Mouse (Mus musculus) MEL (cell line): ENCODE results near the gene Coasy. TPM values are rescaled to one million over a fixed set of nuclear protein-coding genes. Genes with fewer than 3 reads are reported as not detected.

Experiments
- DNase-seq: peaks from one replicate; pipeline ENCODE4 v3.0.0; 2011; ENCODE audit warnings: low read depth, low spot score
- H3K27ac ChIP-seq: 2 replicates; pipeline ENCODE4 v1.5.1; 2012; ENCODE audit warnings: low read depth, mild to moderate bottlenecking, control low read depth, low read length, moderate library complexity; ENCODE audit not compliant: control insufficient read depth
- H3K27me3 ChIP-seq, 2 experiments: fragments of 150-350 bp in 1 of 2; sonication (generic) in 1 of 2; 2 replicates each; pipeline ENCODE4 v1.6.1; 2012; ENCODE audit warnings: low read length in 2 of 2, mild to moderate bottlenecking in 2 of 2, improper control_type of control experiment in 1 of 2, moderate library complexity in 1 of 2; ENCODE audit not compliant: insufficient read depth in 2 of 2, control insufficient read depth in 1 of 2
- H3K36me3 ChIP-seq, 2 experiments: 2 replicates each; pipeline ENCODE4 v1.6.1; 2012 to 2014; ENCODE audit warnings: low read length in 2 of 2, improper control_type of control experiment in 1 of 2, inconsistent platforms in 1 of 2, mild to moderate bottlenecking in 1 of 2; ENCODE audit not compliant: insufficient read depth in 2 of 2, control insufficient read depth in 1 of 2
- H3K4me1 ChIP-seq, 2 experiments: fragments of 150-350 bp in 1 of 2; sonication (generic) in 1 of 2; 2 replicates each; pipeline ENCODE4 v1.6.1; 2012; ENCODE audit warnings: low read length in 2 of 2, improper control_type of control experiment in 1 of 2, mild to moderate bottlenecking in 1 of 2; ENCODE audit not compliant: insufficient read depth in 2 of 2, control insufficient read depth in 1 of 2
- H3K4me3 ChIP-seq, 2 experiments: fragments of 150-350 bp in 1 of 2; sonication (generic) in 1 of 2; 2 replicates each; pipeline ENCODE4 v1.5.1; 2012; ENCODE audit warnings: low read depth in 2 of 2, low read length in 2 of 2, mild to moderate bottlenecking in 2 of 2, moderate library complexity in 2 of 2, control low read depth in 1 of 2, improper control_type of control experiment in 1 of 2; ENCODE audit not compliant: control insufficient read depth in 1 of 2, insufficient read depth in 1 of 2
- H3K79me2 ChIP-seq: 2 replicates; pipeline ENCODE4 v1.6.1; 2012; ENCODE audit warnings: mild to moderate bottlenecking, low read length, moderate library complexity; ENCODE audit not compliant: control insufficient read depth, poor library complexity, insufficient read depth
- H3K9ac ChIP-seq: 2 replicates; pipeline ENCODE4 v1.6.1; 2012; ENCODE audit warnings: low read depth, mild to moderate bottlenecking, control low read depth, low read length, moderate library complexity; ENCODE audit not compliant: control insufficient read depth, poor library complexity, severe bottlenecking
- H3K9me3 ChIP-seq: fragments of 150-350 bp; sonication (generic); replicated peaks from 2 replicates; pipeline ENCODE4 v1.6.1; 2012; ENCODE audit warnings: mild to moderate bottlenecking, low read length, improper control_type of control experiment, moderate library complexity; ENCODE audit not compliant: insufficient read depth
- E2F4 ChIP-seq: IDR thresholded peaks from 2 replicates; pipeline ENCODE4 v1.6.1; 2011; ENCODE audit warnings: low read depth, low read length, improper control_type of control experiment, borderline replicate concordance
- ELF1 ChIP-seq: IDR thresholded peaks from 2 replicates; pipeline ENCODE4 v1.6.1; 2014; ENCODE audit warnings: low read depth, mild to moderate bottlenecking, inconsistent platforms, low read length, improper control_type of control experiment, moderate library complexity
- EP300 ChIP-seq, 2 experiments: IDR thresholded peaks; 2 replicates each; pipeline ENCODE4 v1.6.1; 2011; ENCODE audit warnings: improper control_type of control experiment in 2 of 2, low read length in 2 of 2, low read depth in 1 of 2, mild to moderate bottlenecking in 1 of 2
- ETS1 ChIP-seq: IDR thresholded peaks from 2 replicates; pipeline ENCODE4 v1.6.1; 2012; ENCODE audit warnings: low read depth, mild to moderate bottlenecking, inconsistent platforms, low read length, improper control_type of control experiment, moderate library complexity
- GABPA ChIP-seq: IDR thresholded peaks from 2 replicates; pipeline ENCODE4 v1.6.1; 2012; ENCODE audit warnings: low read depth, mild to moderate bottlenecking, inconsistent platforms, low read length, improper control_type of control experiment, moderate library complexity
- GATA1 ChIP-seq: IDR thresholded peaks from 2 replicates; pipeline ENCODE4 v1.6.1; 2011; ENCODE audit warnings: low read depth, low read length, improper control_type of control experiment
- JUND ChIP-seq: IDR thresholded peaks from 2 replicates; pipeline ENCODE4 v1.6.1; 2011; ENCODE audit warnings: low read depth, mild to moderate bottlenecking, improper control_type of control experiment, low read length
- MAX ChIP-seq: IDR thresholded peaks from 2 replicates; pipeline ENCODE4 v1.6.1; 2011; ENCODE audit warnings: low read length, improper control_type of control experiment
- MYC ChIP-seq: IDR thresholded peaks from 2 replicates; pipeline ENCODE4 v1.6.1; 2011; ENCODE audit warnings: low read depth, mild to moderate bottlenecking, low read length, improper control_type of control experiment, moderate library complexity
- NRF1 ChIP-seq: IDR thresholded peaks from 2 replicates; pipeline ENCODE4 v1.6.1; 2014; ENCODE audit warnings: low read depth, mild to moderate bottlenecking, inconsistent platforms, low read length, improper control_type of control experiment, moderate library complexity; ENCODE audit not compliant: poor library complexity, insufficient read depth, severe bottlenecking
- POLR2A ChIP-seq, 2 experiments: IDR thresholded peaks; 2 replicates each; pipeline ENCODE4 v1.6.1; 2011 to 2012; ENCODE audit warnings: low read length in 2 of 2, mild to moderate bottlenecking in 2 of 2, control low read depth in 1 of 2, improper control_type of control experiment in 1 of 2, low read depth in 1 of 2, moderate library complexity in 1 of 2; ENCODE audit not compliant: control insufficient read depth in 1 of 2, insufficient read depth in 1 of 2, poor library complexity in 1 of 2
- POLR2AphosphoS2 ChIP-seq: IDR thresholded peaks from 2 replicates; pipeline ENCODE4 v1.6.1; 2011; ENCODE audit warnings: low read length, improper control_type of control experiment
- RAD21 ChIP-seq: IDR thresholded peaks from 2 replicates; pipeline ENCODE4 v1.6.1; 2011; ENCODE audit warnings: mild to moderate bottlenecking, low read depth, low read length, improper control_type of control experiment
- RCOR1 ChIP-seq: IDR thresholded peaks from 2 replicates; pipeline ENCODE4 v1.6.1; 2012; ENCODE audit warnings: low read depth, mild to moderate bottlenecking, inconsistent platforms, low read length, improper control_type of control experiment
- SMC3 ChIP-seq: IDR thresholded peaks from 2 replicates; pipeline ENCODE4 v1.6.1; 2011; ENCODE audit warnings: low read depth, low read length, improper control_type of control experiment
- TAL1 ChIP-seq: IDR thresholded peaks from 2 replicates; pipeline ENCODE4 v1.6.1; 2012; ENCODE audit warnings: mild to moderate bottlenecking, inconsistent platforms, low read length, moderate library complexity, mixed read lengths
- TBP ChIP-seq: IDR thresholded peaks from 2 replicates; pipeline ENCODE4 v1.8.0; 2011; ENCODE audit warnings: low read depth, low read length, improper control_type of control experiment
- TCF12 ChIP-seq: IDR thresholded peaks from 2 replicates; pipeline ENCODE4 v1.6.1; 2014; ENCODE audit warnings: low read depth, mild to moderate bottlenecking, inconsistent platforms, low read length, improper control_type of control experiment, moderate library complexity
- UBTF ChIP-seq: IDR thresholded peaks from 2 replicates; pipeline ENCODE4 v1.6.1; 2012; ENCODE audit warnings: low read depth, mild to moderate bottlenecking, inconsistent platforms, low read length, improper control_type of control experiment, moderate library complexity, borderline replicate concordance; ENCODE audit not compliant: insufficient read depth
- USF1 ChIP-seq: IDR thresholded peaks from 2 replicates; pipeline ENCODE4 v1.6.1; 2014; ENCODE audit warnings: low read depth, mild to moderate bottlenecking, inconsistent platforms, low read length, improper control_type of control experiment, moderate library complexity
- USF2 ChIP-seq, 2 experiments: IDR thresholded peaks; 2 replicates each; pipeline ENCODE4 v1.6.1; 2011 to 2012; ENCODE audit warnings: improper control_type of control experiment in 2 of 2, low read length in 2 of 2, borderline replicate concordance in 1 of 2, inconsistent platforms in 1 of 2, low read depth in 1 of 2, mild to moderate bottlenecking in 1 of 2; ENCODE audit not compliant: insufficient read depth in 1 of 2
- ZNF384 ChIP-seq: IDR thresholded peaks from 2 replicates; pipeline ENCODE4 v1.6.1; 2012; ENCODE audit warnings: low read depth, mild to moderate bottlenecking, inconsistent platforms, low read length, improper control_type of control experiment
- polyA plus RNA-seq, 2 experiments: library from polyadenylated mRNA; stranded (reverse) in 1 of 2; unstranded in 1 of 2; fragments of >175 nt in 1 of 2; fragments of >200 nt in 1 of 2; gene quantifications; 2 replicates each; pipeline versions ENCODE4 v1.2.1 to v1.2.4; 2012; ENCODE audit warnings: low replicate concordance in 2 of 2, low read depth in 1 of 2; ENCODE audit not compliant: insufficient read length in 2 of 2, insufficient read depth in 1 of 2, missing spikeins in 1 of 2
- total RNA-seq: library from RNA; depleted of rRNA; stranded (reverse); fragments of 300-350 nt; gene quantifications from 2 replicates; pipeline ENCODE4 v1.2.3, GENCODE M21; 2012

Coasy gene
- total and polyA plus RNA-seq, 3 experiments = 34.8 to 44.2 TPM; not detected in 1

DNA sequence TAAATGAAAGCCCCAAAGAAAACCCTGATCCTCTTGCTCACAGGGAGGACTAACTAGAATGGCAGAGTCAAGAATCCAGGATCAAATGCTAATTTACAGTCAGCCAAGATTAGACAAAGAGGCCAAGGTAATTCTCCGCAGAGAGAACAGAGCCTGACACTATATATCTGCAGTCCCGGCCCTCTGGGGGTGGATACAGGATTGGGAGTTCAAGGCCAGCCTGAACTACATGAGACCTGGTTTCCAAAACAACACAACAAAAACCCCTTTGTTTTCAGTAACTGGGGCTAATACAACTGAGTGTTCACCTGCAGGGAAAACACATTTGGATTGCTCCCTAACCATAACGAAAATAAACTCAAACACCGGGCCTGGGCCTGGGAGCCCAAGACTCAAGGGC lies 17.9 kb upstream of the Coasy start:
- no peak for DNase-seq
- Histone ChIP-seq H3K4me3 (no peak overlapping the region), H3K27me3 (no peaks in the 10 kb centered on the region), H3K36me3 (peaks cover 0 to 22% of the 10 kb centered on the region in 2 experiments; a peak in 2 of 4 replicates), H3K9me3 (no peaks in the 10 kb centered on the region), H3K4me1 (peaks cover 14 to 28% of the 10 kb centered on the region in 2 experiments), H3K79me2 (no peaks in the 10 kb centered on the region)
- TF ChIP-seq USF1 (no peak), TAL1 (no peak), POLR2AphosphoS2 (no peak), ZNF384 (no peak), RAD21 (no peak), SMC3 (no peak), GABPA (no peak), EP300 (IDR thresholded peaks at IDR 0.05; ENCODE audit: low read depth in 1 of 2, low read length in 2 of 2) (no peak), JUND (no peak), USF2 (IDR thresholded peaks at IDR 0.05; ENCODE audit: borderline replicate concordance in 1 of 2, insufficient read depth in 1 of 2, low read depth in 1 of 2, low read length in 2 of 2) (no peak), MAX (no peak), E2F4 (no peak)
- TF ChIP-seq, all 39 proteins: peak for 0
- H3K9ac ChIP-seq = no peak overlapping the region
- H3K27ac ChIP-seq = peak overlapping the region; percentile 67; the same call in 1 of the 2 replicates

DNA sequence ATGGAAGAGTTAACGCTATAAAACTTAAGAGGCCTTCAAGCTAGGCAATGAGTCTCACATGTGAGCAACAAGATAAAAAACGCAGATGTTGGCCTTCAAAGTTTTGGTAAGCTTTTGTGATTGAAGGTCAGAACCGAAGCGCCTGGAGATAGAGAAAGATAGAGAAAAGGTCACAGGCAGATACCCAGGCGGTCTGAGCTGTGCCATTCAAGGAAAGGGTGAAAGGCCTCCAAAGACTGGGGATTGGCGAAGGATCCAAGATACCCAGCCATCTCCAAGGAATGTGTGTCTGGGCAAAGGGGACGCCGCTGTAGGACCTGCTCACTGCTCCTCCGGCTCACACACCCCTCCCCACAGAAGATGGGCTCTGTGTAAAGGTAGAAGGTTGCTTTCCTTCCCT lies 17.4 kb upstream of the Coasy start:
- Histone ChIP-seq H3K79me2 (no peaks in the 10 kb centered on the region; the same call in 1 of the 2 replicates), H3K4me1 (peaks cover 14 to 28% of the 10 kb centered on the region in 2 experiments), H3K27me3 (no peaks in the 10 kb centered on the region), H3K4me3 (no peak overlapping the region), H3K27ac (no peak overlapping the region), H3K36me3 (peaks cover 0 to 23% of the 10 kb centered on the region in 2 experiments; a peak in 2 of 4 replicates), H3K9ac (no peak overlapping the region), H3K9me3 (no peaks in the 10 kb centered on the region)
- no peak for TF ChIP-seq TBP
- no peak for TF ChIP-seq TCF12
- no peak for TF ChIP-seq RCOR1
- TF ChIP-seq NRF1 = no peak
- no peak for TF ChIP-seq ETS1
- TF ChIP-seq GATA1 = no peak
- no peak for TF ChIP-seq MYC
- TF ChIP-seq ELF1 = no peak
- TF ChIP-seq UBTF = no peak
- TF ChIP-seq POLR2A (IDR thresholded peaks at IDR 0.05; ENCODE audit: control insufficient read depth in 1 of 2, insufficient read depth in 1 of 2, low read depth in 1 of 2, low read length in 2 of 2, poor library complexity in 1 of 2) = no peak
- DNase-seq = no peak
